Mouse (Mus musculus): ENCODE measurements around the gene Dnase2b. TPM values are rescaled to one million over a fixed set of nuclear protein-coding genes. Genes with fewer than 3 reads are reported as not detected.

Dnase2b gene
- total RNA-seq, 1 experiment from 2014 or later: not detected

DNA sequence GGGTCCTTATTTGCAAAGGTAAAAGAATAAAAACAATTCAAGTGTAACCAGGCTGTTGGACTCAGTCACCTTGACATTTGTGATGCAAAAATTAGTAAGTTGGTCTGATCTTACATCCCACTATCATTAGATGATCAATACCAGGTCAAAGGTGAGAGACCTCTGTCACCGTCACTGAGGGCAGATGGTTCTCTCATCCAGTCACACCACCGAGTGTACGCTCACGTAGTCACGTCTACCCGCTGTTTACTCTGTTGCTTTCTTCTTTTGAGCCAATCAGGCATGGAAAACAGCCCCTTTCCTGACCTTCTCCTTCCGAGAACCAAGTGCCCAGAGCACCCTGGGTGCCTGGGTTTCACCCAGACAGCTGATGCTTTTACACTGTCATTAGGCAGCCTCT is 24.2 kb downstream of the Dnase2b start:
- no peak for ATAC-seq (replicated peaks in 1 of 2; ENCODE audit: insufficient read depth in 1 of 2, low FRiP score in 2 of 2, low TSS enrichment in 1 of 2, low read depth in 1 of 2, poor library complexity in 2 of 2, severe bottlenecking in 2 of 2)

DNA sequence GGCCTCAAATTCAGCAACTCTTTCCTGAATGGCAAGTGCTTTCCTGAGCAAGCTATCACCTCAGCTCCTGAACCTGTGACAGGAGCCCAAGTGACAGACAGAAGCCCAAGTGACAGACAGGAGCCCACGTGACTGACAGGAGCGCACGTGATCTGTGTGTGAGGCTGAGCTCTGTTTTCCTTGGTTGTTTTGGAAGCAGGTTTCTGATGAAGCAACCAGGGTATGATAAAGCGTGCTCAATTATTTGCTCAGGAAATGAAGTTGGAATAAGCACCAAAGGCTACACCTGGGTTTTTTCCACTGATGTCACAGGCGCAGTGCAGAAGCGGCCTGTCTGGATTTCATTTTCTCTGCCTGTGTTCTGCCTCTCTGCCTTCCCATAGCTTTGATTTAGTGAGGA is 25.9 kb downstream of the Dnase2b start:
- ATAC-seq (replicated peaks in 1 of 2; ENCODE audit: insufficient read depth in 1 of 2, low FRiP score in 2 of 2, low TSS enrichment in 1 of 2, low read depth in 1 of 2, poor library complexity in 2 of 2, severe bottlenecking in 2 of 2): no peak

DNA sequence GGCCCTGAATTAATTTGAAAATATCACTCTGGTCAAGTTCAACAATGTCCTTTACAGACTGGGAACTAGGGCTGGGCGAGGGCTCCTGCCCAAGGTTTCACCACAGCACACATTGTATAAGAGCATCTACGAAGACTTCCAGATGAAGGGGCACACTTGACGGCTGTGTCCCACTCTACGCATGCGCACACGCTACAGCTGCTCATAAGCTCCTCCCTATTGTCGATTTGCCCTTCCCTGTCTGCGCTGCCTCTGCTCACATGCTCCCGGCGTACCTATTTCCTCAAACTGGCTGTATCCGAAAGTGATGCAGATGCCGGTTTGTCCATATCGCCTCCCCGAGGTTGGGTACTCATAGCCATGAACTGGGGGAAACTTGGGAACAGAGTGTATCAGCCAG is 28.8 kb downstream of the Dnase2b start:
- no peak for ATAC-seq (replicated peaks in 1 of 2; ENCODE audit: insufficient read depth in 1 of 2, low FRiP score in 2 of 2, low TSS enrichment in 1 of 2, low read depth in 1 of 2, poor library complexity in 2 of 2, severe bottlenecking in 2 of 2)

DNA sequence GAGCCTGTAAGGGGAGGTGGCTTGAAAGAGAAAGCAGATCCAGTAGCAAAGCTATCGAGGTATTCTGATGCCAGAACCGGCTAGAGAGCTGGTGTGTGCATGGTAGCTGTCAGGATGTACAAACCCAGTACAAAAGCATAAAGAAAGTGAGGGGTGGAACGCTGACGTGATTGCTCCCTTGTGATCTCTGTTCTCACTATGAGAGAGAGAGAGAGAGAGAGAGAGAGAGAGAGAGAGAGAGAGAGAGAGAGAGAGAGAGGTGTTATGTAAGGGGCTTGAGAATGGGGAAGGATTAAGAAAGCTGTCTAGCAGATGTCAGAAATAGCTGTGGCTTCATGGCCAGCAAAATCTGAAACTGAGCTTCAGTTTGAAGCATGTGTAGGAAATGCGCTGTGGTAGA is 31.5 kb downstream of the Dnase2b start:
- peak; percentile 67 to 78 for ATAC-seq (replicated peaks in 1 of 2; ENCODE audit: insufficient read depth in 1 of 2, low FRiP score in 2 of 2, low TSS enrichment in 1 of 2, low read depth in 1 of 2, poor library complexity in 2 of 2, severe bottlenecking in 2 of 2)

DNA sequence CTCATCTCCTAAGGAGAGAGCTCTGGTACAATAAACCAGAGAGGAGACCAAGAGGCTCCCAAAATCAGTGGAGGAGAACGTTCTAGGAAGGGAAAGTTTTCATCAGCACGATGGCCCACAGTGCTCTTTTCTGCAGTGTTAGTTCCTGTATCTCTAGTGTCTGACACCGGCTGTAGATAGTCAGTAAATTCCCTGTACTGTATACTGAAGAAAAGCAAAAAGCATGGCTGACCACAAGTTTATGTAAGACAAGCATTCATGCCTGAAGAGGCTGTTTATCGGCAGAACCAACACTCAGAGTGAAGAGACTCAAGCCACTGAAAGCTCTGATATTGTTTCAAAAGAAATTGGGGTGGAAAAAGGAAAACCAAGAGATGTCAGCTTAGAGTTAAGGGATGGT is 31.9 kb downstream of the Dnase2b start:
- peak; percentile 33 to 43; a peak in 3 of 4 replicates for ATAC-seq (replicated peaks in 1 of 2; ENCODE audit: insufficient read depth in 1 of 2, low FRiP score in 2 of 2, low TSS enrichment in 1 of 2, low read depth in 1 of 2, poor library complexity in 2 of 2, severe bottlenecking in 2 of 2)

DNA sequence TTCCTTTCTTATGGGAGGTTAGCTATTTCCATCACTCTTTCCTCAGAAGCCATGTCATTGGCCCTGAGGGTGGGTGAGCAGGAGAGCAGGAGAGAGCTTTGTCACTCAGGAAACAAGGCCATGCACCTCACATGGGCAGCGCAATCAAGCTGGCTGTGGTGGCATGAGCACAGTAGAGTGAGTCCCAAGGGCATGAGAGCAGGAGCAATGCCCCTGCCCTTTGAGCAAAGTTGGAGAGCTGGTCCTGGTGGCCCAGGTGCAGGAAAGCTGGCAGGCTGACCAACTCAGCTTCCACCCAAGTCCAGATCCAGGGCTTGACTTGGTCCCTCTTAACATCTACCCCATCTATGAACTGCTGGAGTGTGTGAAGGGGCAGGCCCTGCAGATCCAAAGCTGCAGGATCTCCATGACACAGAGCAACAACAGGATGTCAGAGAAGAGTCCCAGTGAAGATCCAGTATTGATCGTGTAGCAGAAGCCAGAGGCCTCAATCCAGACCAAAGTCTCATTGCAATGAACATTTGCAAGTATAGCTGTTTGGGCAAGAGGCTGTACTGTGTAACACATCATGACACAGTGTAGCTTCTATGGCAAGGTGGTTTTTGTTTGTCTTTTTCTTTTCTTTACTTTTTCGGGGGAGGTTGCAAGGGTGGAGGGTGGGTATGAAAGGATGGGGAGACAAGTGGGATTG is 35.2 kb downstream of the Dnase2b start:
- ATAC-seq (replicated peaks in 1 of 2; ENCODE audit: insufficient read depth in 1 of 2, low FRiP score in 2 of 2, low TSS enrichment in 1 of 2, low read depth in 1 of 2, poor library complexity in 2 of 2, severe bottlenecking in 2 of 2): no peak

DNA sequence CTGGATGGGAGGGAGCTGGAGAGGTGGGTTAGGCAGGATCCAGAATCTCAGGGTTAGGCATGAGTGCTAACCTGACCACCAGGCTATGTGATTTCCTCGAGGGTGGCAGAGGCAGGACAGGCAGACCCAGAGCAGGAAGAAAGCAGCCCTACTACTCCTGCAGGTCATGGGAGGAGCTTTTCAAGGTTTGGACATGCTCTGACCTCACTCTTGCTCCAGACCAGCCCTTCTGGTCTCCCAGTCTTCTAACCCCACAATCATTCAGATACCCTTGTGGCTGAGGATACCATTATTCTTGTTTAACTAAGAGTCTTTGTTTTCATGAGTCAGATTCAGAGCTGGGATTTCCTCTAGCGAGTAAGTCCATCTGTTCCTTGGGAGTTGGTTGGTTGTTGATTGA is 37.8 kb downstream of the Dnase2b start:
- no peak for ATAC-seq (replicated peaks in 1 of 2; ENCODE audit: insufficient read depth in 1 of 2, low FRiP score in 2 of 2, low TSS enrichment in 1 of 2, low read depth in 1 of 2, poor library complexity in 2 of 2, severe bottlenecking in 2 of 2)

DNA sequence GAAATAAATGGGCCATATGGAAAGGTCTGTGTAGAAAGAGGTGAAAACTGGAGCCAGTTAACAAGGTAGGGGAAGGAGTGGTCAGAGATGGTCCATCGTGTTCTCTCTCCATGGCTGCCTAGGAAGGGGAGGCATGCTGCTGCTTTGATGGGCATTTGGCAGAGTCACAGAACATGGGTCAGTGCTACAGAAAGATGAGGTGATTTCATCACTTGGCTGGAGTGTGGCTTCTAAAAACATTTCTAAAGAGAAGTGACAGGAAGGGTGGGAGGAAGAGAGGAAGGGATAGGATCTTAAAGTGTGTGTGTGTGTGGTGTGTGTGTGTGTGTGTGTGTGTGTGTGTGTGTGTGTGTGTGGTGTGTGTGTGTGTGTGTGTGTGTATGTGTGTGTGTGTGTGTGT is 44.1 kb downstream of the Dnase2b start:
- no peak for ATAC-seq (replicated peaks in 1 of 2; ENCODE audit: insufficient read depth in 1 of 2, low FRiP score in 2 of 2, low TSS enrichment in 1 of 2, low read depth in 1 of 2, poor library complexity in 2 of 2, severe bottlenecking in 2 of 2)

DNA sequence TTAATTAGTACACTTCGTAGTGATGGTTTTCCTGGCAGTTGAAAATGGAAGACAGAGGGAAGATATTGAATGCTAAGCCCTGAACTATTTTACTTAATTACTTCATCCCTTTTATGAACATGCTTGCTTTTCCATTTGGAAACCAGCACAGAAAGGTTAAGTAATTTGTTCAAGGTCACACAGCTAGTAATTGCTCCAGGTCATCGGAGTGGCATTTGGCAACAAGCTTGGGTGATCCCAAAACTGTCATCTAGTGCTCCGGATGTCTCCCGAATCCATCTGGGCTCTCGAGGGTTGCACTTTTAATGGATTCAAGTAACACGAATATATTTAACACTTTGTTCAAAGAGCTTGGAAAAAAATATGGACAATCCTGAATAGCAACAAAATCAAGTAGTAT is 44.5 kb downstream of the Dnase2b start:
- no peak for ATAC-seq (replicated peaks in 1 of 2; ENCODE audit: insufficient read depth in 1 of 2, low FRiP score in 2 of 2, low TSS enrichment in 1 of 2, low read depth in 1 of 2, poor library complexity in 2 of 2, severe bottlenecking in 2 of 2)

DNA sequence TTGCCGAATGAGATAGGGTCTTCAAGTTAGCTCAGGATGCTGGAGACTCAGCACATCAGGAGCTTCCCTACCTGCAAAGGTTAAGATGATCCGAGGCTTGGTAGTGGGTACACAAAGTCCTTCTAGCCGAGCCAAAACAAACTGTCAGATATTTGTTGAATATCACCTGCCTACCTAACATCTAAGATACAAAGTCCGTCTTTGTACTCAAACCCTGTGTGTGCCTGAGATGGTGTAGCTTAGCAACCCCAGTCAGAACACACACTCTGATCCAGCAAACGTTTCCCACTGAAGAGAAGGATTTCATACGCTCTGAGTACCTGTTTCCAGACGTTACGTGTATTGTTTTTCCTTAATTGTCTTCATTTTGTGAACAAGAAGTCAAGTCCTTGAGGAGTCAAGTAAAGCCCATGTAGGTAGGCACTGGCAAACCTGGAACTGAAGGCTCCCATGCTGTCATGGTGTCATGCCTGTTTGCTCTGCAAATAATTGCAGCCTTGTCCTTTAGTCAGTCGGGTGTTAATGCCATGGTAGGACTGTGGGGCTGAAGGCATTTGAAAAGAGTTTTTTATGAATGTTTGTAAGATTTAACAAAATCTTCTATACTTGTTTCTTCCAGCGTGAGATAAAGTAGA is 45.1 kb downstream of the Dnase2b start, which contains the start of gene Uox:
Gene Uox, plus strand, starts transcription at position 279 of the 635 bp plus-strand sequence.
- no peak for ATAC-seq (replicated peaks in 1 of 2; ENCODE audit: insufficient read depth in 1 of 2, low FRiP score in 2 of 2, low TSS enrichment in 1 of 2, low read depth in 1 of 2, poor library complexity in 2 of 2, severe bottlenecking in 2 of 2)

DNA sequence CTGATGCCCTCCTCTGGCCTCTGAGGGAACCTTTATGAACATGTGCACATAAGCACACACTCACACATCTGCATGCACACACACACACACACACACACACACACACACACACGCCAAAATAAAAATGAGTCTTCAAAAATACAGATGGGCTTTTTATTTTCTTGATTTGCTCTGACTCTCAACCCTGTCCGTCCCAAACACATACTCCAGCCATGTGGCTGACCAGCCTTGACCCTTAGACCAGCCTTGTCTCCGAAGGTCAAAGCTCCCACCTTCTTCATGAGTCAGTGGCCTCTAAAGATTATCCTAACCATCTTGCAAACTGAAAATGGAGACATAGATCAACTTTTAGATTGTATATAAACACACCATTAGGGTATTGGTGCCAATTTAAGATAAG is 45.8 kb downstream of the Dnase2b start:
- ATAC-seq (replicated peaks in 1 of 2; ENCODE audit: insufficient read depth in 1 of 2, low FRiP score in 2 of 2, low TSS enrichment in 1 of 2, low read depth in 1 of 2, poor library complexity in 2 of 2, severe bottlenecking in 2 of 2): no peak

DNA sequence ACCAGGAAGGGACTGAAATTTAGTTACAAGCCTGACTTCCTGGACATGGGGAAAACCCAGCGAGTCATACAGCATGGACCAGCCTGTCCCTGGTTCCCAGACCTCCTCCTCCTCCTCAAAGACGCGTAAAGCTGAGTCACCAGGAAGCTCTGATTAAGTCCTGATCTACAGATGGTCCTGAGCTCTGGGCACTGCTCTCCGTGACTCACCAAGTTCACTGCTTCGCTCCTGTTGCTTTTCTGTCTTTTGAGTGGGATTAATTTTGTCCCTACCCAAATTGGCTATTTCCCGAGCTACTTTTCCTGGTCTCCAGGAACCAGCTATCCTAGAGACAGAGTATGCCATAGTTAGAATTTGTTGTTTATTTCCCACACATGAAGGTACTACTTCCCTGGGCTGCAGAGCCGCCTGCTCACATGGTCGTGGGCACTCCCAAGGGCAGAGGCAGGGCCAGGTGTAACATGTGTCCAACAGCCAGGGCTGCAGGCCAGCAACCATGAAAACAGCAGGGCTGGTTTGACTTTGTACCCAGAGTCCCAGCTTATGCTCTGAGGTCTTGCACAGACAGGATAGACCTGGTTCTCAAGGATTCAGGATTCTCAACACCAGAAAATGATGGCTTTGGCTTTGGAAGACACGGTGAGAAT is 47.4 kb downstream of the Dnase2b start:
- no peak for ATAC-seq (replicated peaks in 1 of 2; ENCODE audit: insufficient read depth in 1 of 2, low FRiP score in 2 of 2, low TSS enrichment in 1 of 2, low read depth in 1 of 2, poor library complexity in 2 of 2, severe bottlenecking in 2 of 2)

DNA sequence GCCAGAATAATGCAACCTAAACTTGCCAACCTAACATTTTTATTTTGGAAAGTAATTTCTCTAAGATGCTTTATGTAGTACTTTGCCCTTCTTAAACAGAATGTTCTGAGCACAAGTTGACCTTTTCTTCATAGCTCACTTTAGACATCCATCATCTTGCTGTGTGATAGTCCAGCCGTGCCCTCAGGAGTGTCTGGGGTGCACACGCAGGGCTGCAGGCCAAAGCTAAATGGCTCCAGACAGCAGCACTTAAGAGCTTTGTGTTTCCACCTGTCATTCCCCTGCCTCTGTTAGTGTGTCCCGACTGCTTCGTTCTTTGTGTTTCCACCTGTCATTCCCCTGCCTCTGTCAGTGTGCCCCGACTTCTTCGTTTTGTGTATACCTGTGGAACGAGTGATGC is 48.0 kb downstream of the Dnase2b start:
- no peak for ATAC-seq (replicated peaks in 1 of 2; ENCODE audit: insufficient read depth in 1 of 2, low FRiP score in 2 of 2, low TSS enrichment in 1 of 2, low read depth in 1 of 2, poor library complexity in 2 of 2, severe bottlenecking in 2 of 2)

DNA sequence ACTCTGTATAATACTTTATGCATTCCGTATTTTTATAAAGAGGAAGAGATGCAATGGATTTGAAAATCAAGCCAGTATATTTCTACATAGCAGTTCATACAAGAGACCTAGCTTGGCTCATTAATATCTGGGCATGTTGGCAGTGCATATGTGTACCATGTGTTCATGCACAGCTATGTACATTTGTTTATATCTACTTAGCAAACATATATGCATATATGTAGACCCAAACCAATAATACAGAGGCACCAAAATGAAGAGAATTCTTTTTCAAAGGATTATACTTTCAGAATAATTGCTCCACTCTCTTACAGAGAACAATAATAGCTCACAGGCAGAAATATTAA is 50.4 kb downstream of the Dnase2b start:
- no peak for ATAC-seq (replicated peaks in 1 of 2; ENCODE audit: insufficient read depth in 1 of 2, low FRiP score in 2 of 2, low TSS enrichment in 1 of 2, low read depth in 1 of 2, poor library complexity in 2 of 2, severe bottlenecking in 2 of 2)

DNA sequence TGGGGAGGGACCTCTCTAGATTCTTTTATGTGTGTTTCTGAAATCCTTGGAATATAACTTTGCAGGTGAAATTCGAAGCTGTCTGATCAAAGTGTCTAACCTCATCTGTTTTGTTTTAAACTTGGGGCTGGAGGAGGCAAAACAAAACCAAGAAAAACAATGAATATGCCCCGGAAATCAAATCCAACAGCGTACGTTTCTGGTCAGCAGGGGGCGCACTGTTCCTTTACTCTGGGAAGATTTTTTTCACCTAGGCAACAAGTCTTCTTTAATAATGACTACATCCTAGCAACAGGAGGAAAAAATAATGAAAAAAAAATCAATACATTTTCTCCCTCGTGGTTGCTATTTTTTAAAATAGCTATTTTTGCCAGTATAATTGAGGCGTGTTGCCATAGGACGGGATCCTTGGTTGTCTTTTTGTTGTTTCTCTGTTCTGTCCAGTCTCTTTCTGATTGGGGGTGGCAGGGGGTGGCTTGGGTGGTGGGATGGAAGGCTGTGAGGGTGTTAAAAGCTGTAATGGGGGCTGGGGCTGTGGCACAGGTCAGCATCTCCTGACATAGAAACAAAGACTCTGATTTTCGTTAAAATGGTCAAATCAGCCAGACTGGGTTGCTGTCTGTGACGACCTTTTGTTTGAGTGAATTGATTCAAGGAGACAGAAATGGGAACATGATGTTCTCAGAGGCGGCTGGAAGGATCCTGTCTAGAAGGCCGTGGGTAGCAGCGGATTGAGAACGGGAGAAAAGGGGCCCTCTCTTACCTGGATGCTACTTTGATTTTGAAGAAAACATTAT is 50.9 kb downstream of the Dnase2b start:
- peak; percentile 46 to 52; a peak in 2 of 4 replicates for ATAC-seq (replicated peaks in 1 of 2; ENCODE audit: insufficient read depth in 1 of 2, low FRiP score in 2 of 2, low TSS enrichment in 1 of 2, low read depth in 1 of 2, poor library complexity in 2 of 2, severe bottlenecking in 2 of 2)

DNA sequence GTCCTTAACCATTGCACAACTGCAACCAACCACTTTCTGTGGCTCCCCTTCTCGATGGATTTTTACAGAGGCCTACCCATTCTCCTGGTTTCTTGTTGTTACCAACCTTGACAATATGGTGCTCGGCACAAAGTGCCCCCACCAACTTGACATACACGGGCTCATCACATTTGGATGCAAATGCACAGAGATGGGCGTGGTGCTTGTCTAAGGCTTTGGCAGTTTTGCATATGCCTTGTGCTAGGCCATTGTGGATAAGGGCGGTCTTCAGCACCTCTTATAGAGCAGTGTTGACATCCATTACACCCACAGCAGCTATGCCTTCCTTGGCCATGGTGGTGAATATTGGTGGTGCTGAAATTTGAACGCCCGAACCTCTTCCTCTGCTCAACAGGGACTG is 52.5 kb downstream of the Dnase2b start:
- no peak for ATAC-seq (replicated peaks in 1 of 2; ENCODE audit: insufficient read depth in 1 of 2, low FRiP score in 2 of 2, low TSS enrichment in 1 of 2, low read depth in 1 of 2, poor library complexity in 2 of 2, severe bottlenecking in 2 of 2)

DNA sequence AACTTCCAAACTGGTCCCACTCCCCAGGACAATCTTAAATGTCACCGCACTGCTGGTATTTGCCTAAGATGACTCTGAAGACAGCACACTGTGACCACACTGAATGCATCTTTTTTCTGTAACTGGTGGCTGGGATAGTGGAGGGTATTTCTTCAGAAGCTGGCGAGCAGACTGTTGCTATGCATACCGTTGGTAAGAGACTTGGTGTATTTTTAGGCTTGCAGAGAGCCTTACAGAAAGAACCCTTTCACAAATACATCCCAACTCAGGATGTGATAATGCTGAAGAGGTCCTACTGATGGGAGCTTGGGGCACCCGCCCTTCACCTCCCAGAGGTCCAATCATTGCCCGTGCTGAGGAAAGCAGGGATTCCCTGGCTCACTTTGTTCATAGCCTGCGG is 57.9 kb downstream of the Dnase2b start:
- no peak for ATAC-seq (replicated peaks in 1 of 2; ENCODE audit: insufficient read depth in 1 of 2, low FRiP score in 2 of 2, low TSS enrichment in 1 of 2, low read depth in 1 of 2, poor library complexity in 2 of 2, severe bottlenecking in 2 of 2)

DNA sequence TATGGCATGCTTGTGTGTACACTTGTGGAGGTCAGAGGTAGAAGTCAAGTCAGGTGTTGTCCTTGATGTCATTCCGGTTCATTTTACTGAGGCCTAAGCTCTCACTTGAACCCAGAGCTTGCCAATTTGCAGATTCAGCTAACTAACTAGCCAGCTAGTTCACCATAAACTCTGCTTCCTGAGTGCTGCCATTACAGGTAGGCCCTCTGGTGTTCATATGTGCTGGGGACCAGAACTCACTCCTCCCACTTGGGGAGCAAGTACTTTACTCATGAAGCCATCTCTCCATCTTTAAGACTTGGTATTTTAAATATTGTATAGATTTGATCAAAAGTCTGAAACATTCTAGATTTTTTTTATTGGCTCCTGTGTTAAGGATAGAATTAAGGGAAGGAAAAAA is 58.8 kb downstream of the Dnase2b start:
- ATAC-seq (replicated peaks in 1 of 2; ENCODE audit: insufficient read depth in 1 of 2, low FRiP score in 2 of 2, low TSS enrichment in 1 of 2, low read depth in 1 of 2, poor library complexity in 2 of 2, severe bottlenecking in 2 of 2): no peak

Measured in hematopoietic stem cell, adult 5-6 weeks (primary cell).